Mouse (Mus musculus) liver, postnatal 0 days (tissue): ENCODE data around the gene Atrnl1. TPM values are rescaled to one million over a fixed set of nuclear protein-coding genes. Genes with fewer than 3 reads are reported as not detected.
A peak's percentile ranks its signal among the peaks of the same experiment; 100 is the strongest.

ENCODE experiments used
- ATAC-seq: fragments of 200-750 bp; cut with Nextera tagmentation; 2 replicates; pipeline ENCODE4 v1.8.0; 2017; ENCODE audit warnings: mild to moderate bottlenecking, moderate library complexity
- DNase-seq: peaks from one replicate; pipeline ENCODE4 v3.0.0-alpha.2; 2016
- H3K27ac ChIP-seq: fragments of 300-500 bp; sonication (generic); 2 replicates; pipeline ENCODE4 v1.5.1; 2014; ENCODE audit warnings: antibody characterized with exemption, moderate library complexity, mild to moderate bottlenecking, low read depth
- H3K27me3 ChIP-seq: fragments of 300-500 bp; sonication (generic); 2 replicates; pipeline ENCODE4 v1.6.1; 2014; ENCODE audit warnings: low read length, control low read depth, mixed read lengths; ENCODE audit not compliant: insufficient read depth
- H3K36me3 ChIP-seq: fragments of 300-500 bp; sonication (generic); replicated peaks from 2 replicates; pipeline ENCODE4 v1.6.1; 2014; ENCODE audit warnings: mild to moderate bottlenecking, control low read depth, low read length, moderate library complexity, mixed read lengths; ENCODE audit not compliant: insufficient read depth
- H3K4me1 ChIP-seq: fragments of 300-500 bp; sonication (generic); 2 replicates; pipeline ENCODE4 v1.6.1; 2014; ENCODE audit warnings: antibody characterized with exemption, mild to moderate bottlenecking, control low read depth; ENCODE audit not compliant: insufficient read depth
- H3K4me2 ChIP-seq: fragments of 300-500 bp; sonication (generic); 2 replicates; pipeline ENCODE4 v1.6.1; 2014; ENCODE audit warnings: low read depth, mild to moderate bottlenecking, low read length, moderate library complexity, mixed read lengths
- H3K4me3 ChIP-seq: fragments of 300-500 bp; sonication (generic); 2 replicates; pipeline ENCODE4 v1.5.1; 2014; ENCODE audit warnings: low read depth, low read length
- H3K9ac ChIP-seq: fragments of 300-500 bp; sonication (generic); replicated peaks from 2 replicates; pipeline ENCODE4 v1.6.1; 2014; ENCODE audit warnings: mild to moderate bottlenecking, moderate library complexity
- H3K9me3 ChIP-seq: fragments of 300-500 bp; sonication (generic); 2 replicates; pipeline ENCODE4 v1.6.1; 2016; ENCODE audit warnings: mild to moderate bottlenecking, control low read depth, low read length, mixed read lengths
- CTCF ChIP-seq: sonication (generic); IDR thresholded peaks from 2 replicates; pipeline ENCODE4 v1.5.1; 2016; ENCODE audit warnings: antibody characterized with exemption, low read depth
- EP300 ChIP-seq: IDR thresholded peaks from 2 replicates; pipeline ENCODE4 v1.6.1; 2016; ENCODE audit warnings: antibody characterized with exemption, low read depth, mild to moderate bottlenecking
- WGBS: fragments of 180-500 bp; shearing (Covaris S2); extraction: QIAGEN DNeasy Blood & Tissue Kit; methylation state at CpG from one replicate; pipeline ENCODE4 v1.1.7; 2014; ENCODE audit not compliant: insufficient replicate concordance; 5-methylcytosine and 5-hydroxymethylcytosine counted together
- polyA plus RNA-seq: library from polyadenylated mRNA; unstranded; fragments of >200 nt; fragmentation: Nextera tagmentation; extraction: Ambion mirVana; gene quantifications from 2 replicates; pipeline ENCODE4 v1.2.1, GENCODE M21; 2015

The Atrnl1 gene
- polyA plus RNA-seq, 1 experiment from 2014 or later = 0.70 TPM

DNA sequence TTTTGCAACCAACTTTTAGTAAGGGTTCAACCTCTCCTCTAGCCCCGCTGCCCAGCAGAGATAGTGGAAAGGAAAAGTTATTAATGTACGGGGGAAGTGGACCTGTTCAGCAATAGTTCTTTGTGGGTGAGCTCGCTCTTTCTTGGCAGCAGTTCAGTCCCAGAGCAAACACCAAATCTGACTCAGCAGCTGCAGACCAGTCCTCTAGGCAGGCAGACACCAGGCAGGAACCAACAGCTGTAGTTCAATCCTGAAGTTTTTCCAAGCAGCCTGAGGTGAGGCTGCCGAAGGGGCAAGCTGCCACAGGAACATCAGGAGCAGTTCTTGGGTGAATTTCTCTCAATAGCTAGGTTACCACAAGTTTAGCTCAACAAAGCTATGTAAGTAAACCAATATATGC is 489.5 kb downstream of the Atrnl1 start:
- H3K27me3 ChIP-seq = no peaks in the 10 kb centered on the region
- no peak overlapping the region for H3K27ac ChIP-seq
- ATAC-seq (no peak), DNase-seq (no peak)
- no peaks in the 10 kb centered on the region for H3K36me3 ChIP-seq
- H3K9me3 ChIP-seq = no peaks in the 10 kb centered on the region
- WGBS = 71% methylated on average over 4 of the region's 4 CpGs
- no peak overlapping the region for H3K4me2 ChIP-seq
- no peaks in the 10 kb centered on the region for H3K4me1 ChIP-seq
- H3K9ac ChIP-seq = no peak overlapping the region
- TF ChIP-seq CTCF = no peak
- TF ChIP-seq EP300 = no peak
- no peak overlapping the region for H3K4me3 ChIP-seq

GRCm38 (mm10) chr19:58104544-58104943 is 493.7 kb downstream of the Atrnl1 start:
- peak; percentile 23; the same call in 1 of the 2 replicates for ATAC-seq
- 37% methylated on average over 7 of the region's 7 CpGs for WGBS

GRCm38 (mm10) chr19:58107632-58108031 is 496.8 kb downstream of the Atrnl1 start:
- H3K4me1 ChIP-seq = no peaks in the 10 kb centered on the region
- DNase-seq (no peak), ATAC-seq (no peak)
- WGBS = 84% methylated on average over 10 of the region's 10 CpGs
- no peak overlapping the region for H3K27ac ChIP-seq
- H3K27me3 ChIP-seq = no peaks in the 10 kb centered on the region
- no peaks in the 10 kb centered on the region for H3K9me3 ChIP-seq
- H3K36me3 ChIP-seq = no peaks in the 10 kb centered on the region
- H3K4me2 ChIP-seq = no peak overlapping the region
- H3K9ac ChIP-seq = no peak overlapping the region
- H3K4me3 ChIP-seq = no peak overlapping the region
- TF ChIP-seq CTCF = no peak
- no peak for TF ChIP-seq EP300

More at GRCm38 (mm10) chr19:58104544-58104943, 493.7 kb downstream of the Atrnl1 start:
- H3K36me3 ChIP-seq = no peaks in the 10 kb centered on the region
- no peaks in the 10 kb centered on the region for H3K27me3 ChIP-seq
- H3K4me2 ChIP-seq = no peak overlapping the region
- no peak for DNase-seq
- H3K27ac ChIP-seq = no peak overlapping the region
- H3K4me1 ChIP-seq = no peaks in the 10 kb centered on the region
- H3K9me3 ChIP-seq = no peaks in the 10 kb centered on the region
- no peak overlapping the region for H3K9ac ChIP-seq
- TF ChIP-seq EP300 = no peak
- no peak for TF ChIP-seq CTCF
- H3K4me3 ChIP-seq = no peak overlapping the region

GRCm38 (mm10) chr19:58110491-58110890 is 499.7 kb downstream of the Atrnl1 start:
- TF ChIP-seq EP300 (no peak), CTCF (no peak)
- no peaks in the 10 kb centered on the region for H3K4me1 ChIP-seq
- no peak overlapping the region for H3K4me3 ChIP-seq
- H3K27me3 ChIP-seq = no peaks in the 10 kb centered on the region
- H3K9me3 ChIP-seq = no peaks in the 10 kb centered on the region
- no peaks in the 10 kb centered on the region for H3K36me3 ChIP-seq
- no peak overlapping the region for H3K27ac ChIP-seq
- DNase-seq (no peak), ATAC-seq (no peak)
- H3K9ac ChIP-seq = no peak overlapping the region
- WGBS = 87% methylated on average over 3 of the region's 3 CpGs
- no peak overlapping the region for H3K4me2 ChIP-seq

DNA sequence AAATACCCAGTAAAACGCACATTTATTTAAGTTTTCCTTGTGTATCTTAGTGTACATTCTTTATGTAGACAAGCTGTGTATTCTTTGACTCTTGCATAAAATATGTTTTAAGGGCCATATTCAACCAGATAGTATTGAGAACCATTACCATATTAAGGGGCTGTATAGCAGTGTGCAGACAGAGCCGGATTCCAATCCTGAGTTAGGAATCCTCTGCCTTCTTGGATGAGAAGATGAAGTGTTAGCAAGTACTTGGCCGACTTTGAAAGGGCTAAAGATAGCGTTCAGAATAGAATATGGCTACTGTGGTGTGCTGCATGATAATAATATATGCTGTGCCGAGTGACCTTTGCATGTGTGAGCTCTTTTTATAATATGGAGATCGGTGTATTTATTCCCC is 500.5 kb downstream of the Atrnl1 start:
- H3K27ac ChIP-seq = no peak overlapping the region
- H3K9me3 ChIP-seq = no peaks in the 10 kb centered on the region
- DNase-seq (no peak), ATAC-seq (no peak)
- no peak overlapping the region for H3K4me3 ChIP-seq
- H3K4me1 ChIP-seq = no peaks in the 10 kb centered on the region
- H3K36me3 ChIP-seq = no peaks in the 10 kb centered on the region
- H3K4me2 ChIP-seq = no peak overlapping the region
- TF ChIP-seq CTCF = no peak
- TF ChIP-seq EP300 = no peak
- 83% methylated on average over 6 of the region's 6 CpGs for WGBS
- no peaks in the 10 kb centered on the region for H3K27me3 ChIP-seq
- H3K9ac ChIP-seq = no peak overlapping the region

DNA sequence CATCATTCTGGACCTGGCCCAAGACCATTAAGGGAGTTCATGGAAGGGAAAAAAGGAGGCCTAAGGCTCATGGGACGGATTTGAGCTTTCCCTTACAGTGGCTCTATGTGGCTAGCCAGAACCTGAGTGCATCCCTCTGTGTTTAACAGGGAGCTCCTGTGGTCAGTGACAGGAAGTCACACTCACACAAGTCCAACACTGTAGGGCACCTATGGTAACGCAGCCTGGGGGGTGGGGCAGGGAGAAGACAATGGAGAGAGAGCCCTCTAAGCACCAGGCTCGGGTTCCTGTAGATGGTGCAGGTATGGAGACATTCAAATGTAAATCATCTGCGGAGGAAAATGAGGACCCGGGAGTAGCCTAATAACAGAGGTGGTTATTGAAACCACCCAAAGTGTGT is 501.3 kb downstream of the Atrnl1 start:
- Histone ChIP-seq H3K9ac (no peak overlapping the region), H3K27ac (no peak overlapping the region), H3K36me3 (no peaks in the 10 kb centered on the region), H3K9me3 (no peaks in the 10 kb centered on the region), H3K4me1 (no peaks in the 10 kb centered on the region), H3K4me3 (no peak overlapping the region), H3K4me2 (no peak overlapping the region), H3K27me3 (no peaks in the 10 kb centered on the region)
- no peak for TF ChIP-seq CTCF
- TF ChIP-seq EP300 = no peak
- ATAC-seq (no peak), DNase-seq (no peak)
- 65% methylated on average over 5 of the region's 5 CpGs for WGBS

DNA sequence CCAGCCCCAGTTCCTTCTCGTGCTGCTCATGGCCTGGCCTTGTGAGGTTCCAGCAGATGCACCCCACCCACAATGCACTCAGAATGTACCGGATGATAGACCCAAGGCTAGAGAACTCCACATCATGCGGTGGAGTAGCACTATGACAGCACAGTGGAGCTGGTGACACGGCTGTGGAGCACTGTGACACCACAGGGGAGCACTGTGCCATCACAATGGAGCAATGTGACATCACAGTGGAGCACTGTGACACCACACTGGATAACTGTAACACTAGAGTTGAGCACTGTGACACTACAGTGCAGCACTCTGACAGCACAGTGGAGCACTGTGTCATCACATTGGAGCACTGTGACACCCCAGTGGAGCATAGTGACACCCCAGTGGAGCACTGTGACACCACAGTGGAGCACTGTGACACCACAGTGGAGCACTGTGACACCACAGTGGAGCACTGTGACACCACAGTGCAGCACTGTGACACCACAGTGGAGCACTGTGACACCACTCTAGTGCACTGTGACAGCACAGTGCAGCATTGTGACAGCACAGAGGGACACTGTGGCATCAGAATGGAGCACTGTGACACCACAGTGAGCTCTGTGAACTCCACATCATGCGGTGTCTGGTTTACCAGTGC is 502.4 kb downstream of the Atrnl1 start:
- peak; percentile 67 for ATAC-seq
- no peak for DNase-seq
- Histone ChIP-seq H3K36me3 (no peaks in the 10 kb centered on the region), H3K4me1 (no peaks in the 10 kb centered on the region), H3K9ac (no peak overlapping the region), H3K27me3 (no peaks in the 10 kb centered on the region), H3K4me3 (no peak overlapping the region), H3K27ac (no peak overlapping the region), H3K9me3 (no peaks in the 10 kb centered on the region), H3K4me2 (no peak overlapping the region)
- TF ChIP-seq EP300 (no peak), CTCF (no peak)
- 81% methylated on average over 5 of the region's 5 CpGs for WGBS
